Mouse (Mus musculus) brain, embryonic 14.5 days (tissue): ENCODE data around the gene Cct8l1. TPM values are rescaled to one million over a fixed set of nuclear protein-coding genes. Genes with fewer than 3 reads are reported as not detected.
A peak's percentile ranks its signal among the peaks of the same experiment; 100 is the strongest.

Experiments used
- DNase-seq: peaks from one replicate; pipeline ENCODE4 v3.0.0-alpha.2; 2011; ENCODE audit warnings: low read depth
- CTCF ChIP-seq: fragments of 200-500 bp; IDR thresholded peaks from 2 replicates; pipeline ENCODE4 v1.5.1; 2012; ENCODE audit warnings: inconsistent platforms, mild to moderate bottlenecking, moderate library complexity, borderline replicate concordance; ENCODE audit not compliant: insufficient read depth, insufficient read length; ENCODE audit errors: extremely low read depth
- POLR2A ChIP-seq: fragments of 200-500 bp; IDR thresholded peaks from 2 replicates; pipeline ENCODE4 v1.6.1; 2012; ENCODE audit warnings: mild to moderate bottlenecking, inconsistent platforms, borderline replicate concordance; ENCODE audit not compliant: poor library complexity, insufficient read depth, insufficient read length, severe bottlenecking; ENCODE audit errors: extremely low read depth
- polyA plus RNA-seq: library from polyadenylated mRNA; depleted of rRNA; stranded (reverse); fragments of >200 nt; gene quantifications from 2 replicates; pipeline ENCODE4 v1.2.3, GENCODE M21; 2012

Gene Cct8l1
- polyA plus RNA-seq, 1 experiment, result 0.04 TPM

DNA sequence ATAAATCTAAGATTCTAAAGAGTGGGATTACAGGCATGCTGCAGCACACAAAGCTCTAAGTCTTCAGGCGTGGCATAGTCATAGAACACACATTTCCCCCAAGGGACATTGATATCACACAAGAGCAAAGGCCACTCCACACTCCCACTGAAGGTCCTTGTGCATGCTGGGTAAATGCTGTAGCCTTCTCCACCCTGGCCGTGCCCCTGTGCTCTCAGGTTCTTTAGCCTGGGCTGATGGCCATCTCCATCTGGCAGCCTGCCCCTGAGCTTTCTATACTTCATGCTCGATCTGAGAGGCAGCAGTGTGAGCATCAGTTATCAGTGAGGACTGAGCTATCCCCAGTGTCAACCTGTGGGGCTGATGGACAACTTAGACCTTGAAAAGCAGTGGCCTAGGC lies 4.0 kb downstream of the Cct8l1 start:
- no peak for DNase-seq
- TF ChIP-seq CTCF (no peak), POLR2A (no peak)

DNA sequence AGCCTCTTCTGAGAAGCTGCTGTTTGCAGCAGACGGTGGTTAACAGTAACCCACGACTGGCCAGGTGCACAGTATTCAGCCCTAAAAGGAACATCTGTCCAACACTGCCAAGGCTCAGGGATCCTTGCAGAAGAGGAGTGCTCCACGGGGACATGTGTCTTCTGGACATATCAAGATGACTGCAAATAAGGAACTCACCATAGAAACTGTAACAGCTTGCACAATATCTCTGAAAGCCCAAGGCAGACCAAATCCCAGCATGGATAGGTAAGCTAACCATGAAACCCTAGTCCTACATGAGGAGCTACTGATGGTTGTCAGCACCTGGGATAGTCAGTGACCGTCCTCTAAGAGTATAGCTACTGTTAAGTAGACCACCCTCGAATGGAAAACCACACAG lies 5.6 kb downstream of the Cct8l1 start:
- DNase-seq, result no peak
- TF ChIP-seq POLR2A (no peak), CTCF (no peak)

DNA sequence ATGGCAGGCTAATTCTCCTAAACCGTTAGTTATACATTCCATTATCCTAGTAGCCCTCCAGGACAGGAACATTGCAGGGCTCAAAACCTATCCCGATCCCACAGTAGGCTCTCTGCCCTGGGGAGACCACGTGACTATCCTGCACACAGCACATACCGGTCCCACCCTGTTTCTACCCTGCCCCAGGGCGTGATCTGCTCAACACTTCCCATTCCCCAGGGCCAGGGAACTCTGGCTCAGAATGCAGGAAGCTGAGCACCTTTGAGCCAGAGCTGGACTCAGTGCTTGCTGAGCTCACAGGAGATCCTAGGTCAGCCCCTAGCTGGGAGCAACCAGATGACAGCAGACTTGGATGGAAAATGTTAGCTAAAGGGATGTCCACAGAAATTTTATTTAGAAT lies 10.2 kb downstream of the Cct8l1 start:
- TF ChIP-seq POLR2A (no peak), CTCF (no peak)
- no peak for DNase-seq

DNA sequence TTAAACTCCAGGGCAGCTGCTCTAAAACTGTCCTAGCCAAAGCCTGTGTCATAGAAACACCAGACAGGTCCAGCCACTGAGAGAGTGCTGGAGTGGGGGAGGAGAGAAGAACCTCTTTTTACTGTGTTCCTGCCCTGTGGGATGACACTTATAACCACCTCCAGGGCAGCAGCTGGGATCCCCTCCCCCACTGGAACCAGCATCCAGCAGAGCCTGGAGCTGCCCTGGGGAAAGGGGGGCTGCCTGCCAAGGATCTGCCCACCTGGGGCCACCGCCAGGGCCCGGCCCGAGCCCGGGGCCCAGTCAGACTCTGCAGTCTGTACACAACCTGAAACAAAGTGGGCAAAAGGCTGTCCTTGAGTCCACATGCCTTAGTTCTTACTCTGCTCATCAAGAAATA lies 11.1 kb downstream of the Cct8l1 start:
- TF ChIP-seq CTCF, result no peak
- no peak for TF ChIP-seq POLR2A
- DNase-seq, result no peak

DNA sequence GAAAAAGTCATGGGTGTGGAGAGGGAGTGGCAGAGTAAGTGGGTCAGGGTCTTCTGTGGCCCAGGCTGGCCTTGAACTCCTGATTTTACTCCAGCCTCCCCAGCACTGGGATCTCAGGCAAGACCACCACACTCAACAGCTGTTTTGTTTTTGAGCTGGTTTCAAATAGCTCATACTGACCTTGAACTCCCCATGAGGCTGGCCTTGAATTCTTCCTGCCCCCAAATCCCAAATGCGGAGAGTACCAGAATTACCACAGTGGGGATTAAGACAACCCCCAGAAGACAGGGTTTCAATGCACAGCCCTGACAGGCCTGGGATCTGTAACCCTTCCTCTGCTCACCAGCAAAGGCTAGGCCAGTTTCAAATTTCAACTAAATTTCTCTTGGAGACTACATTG lies 12.1 kb downstream of the Cct8l1 start:
- TF ChIP-seq CTCF, result no peak
- TF ChIP-seq POLR2A, result no peak
- no peak for DNase-seq

DNA sequence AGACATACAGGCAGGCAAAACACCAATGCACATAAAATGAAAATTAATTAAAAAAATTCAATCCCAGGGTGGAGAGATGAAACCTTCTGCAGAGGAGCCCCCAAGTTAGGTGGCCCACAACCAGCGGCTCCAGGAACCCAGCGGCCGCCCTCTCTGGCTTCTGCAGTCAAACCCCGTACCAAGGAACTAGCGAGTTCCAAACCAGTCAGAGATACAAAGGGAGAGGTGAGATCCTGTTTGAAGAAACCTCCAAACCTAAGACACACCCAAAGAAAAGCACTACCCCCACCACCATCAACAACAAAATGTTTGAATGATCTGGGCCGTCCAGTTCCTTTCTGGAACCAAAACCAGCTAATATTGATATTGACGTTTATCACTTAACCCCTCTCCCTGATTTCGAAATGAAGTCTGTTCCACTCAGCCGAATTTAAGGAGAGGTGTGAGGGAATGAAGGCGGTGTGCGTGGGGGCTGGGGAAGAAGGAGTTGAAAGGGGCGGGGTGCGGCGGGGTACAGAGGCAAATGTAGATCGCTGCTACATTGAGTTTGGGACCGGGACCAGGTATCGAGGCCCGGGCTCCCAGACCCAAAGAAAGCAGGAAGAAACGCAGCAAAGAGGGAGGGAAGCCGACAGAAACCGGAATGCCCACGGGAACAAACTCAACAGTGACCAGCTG lies 13.1 kb downstream of the Cct8l1 start:
- DNase-seq, result peak; percentile 19

DNA sequence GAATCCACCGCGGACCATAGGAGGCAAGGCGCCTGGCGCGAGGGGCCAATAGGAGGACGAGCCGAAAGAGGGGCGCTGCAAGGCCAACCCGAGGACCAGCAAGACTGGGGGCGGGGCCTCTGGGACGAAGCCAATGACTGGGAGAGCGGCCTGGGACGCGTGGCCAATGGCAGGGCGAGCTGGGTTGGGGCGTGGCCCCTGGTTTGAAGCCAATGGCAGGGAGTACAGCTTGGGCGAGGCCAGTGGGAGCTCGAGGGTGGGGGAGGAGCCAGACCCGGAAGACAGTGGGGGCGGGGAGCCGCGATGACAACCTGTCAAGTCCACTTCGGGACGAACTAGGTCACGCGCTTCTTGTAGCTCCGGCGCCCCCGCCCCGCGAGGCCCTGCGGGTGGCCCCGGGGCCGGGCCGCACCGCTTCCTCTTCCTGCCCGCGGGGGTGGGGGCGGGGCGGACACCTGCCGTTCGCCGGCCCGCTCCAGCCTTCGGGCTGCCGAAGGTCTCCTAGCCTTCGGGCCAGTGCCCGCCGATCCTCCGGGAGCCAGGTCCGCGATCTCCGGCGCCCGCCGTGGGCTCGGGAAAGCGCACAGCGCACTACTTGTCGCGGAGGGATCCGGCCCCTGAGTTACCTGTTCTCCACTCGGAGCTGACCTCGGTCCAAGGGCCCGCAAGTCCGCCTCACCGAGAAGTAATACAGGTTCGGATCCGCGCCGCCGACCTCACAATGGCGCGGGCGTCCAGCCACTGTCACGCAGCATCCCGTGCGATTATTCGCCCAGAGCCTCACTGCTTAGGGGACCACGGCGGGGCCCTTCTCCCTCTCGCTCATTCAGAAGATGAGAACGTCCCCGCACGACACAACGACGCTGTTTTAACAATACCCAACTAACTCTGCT lies 13.9 kb downstream of the Cct8l1 start:
- peak; percentile 100 for DNase-seq
- TF ChIP-seq CTCF, result no peak
- TF ChIP-seq POLR2A, result peak; percentile 45

More for the DNA sequence above, 13.1 kb downstream of the Cct8l1 start:
- TF ChIP-seq POLR2A, result no peak
- no peak for TF ChIP-seq CTCF

DNA sequence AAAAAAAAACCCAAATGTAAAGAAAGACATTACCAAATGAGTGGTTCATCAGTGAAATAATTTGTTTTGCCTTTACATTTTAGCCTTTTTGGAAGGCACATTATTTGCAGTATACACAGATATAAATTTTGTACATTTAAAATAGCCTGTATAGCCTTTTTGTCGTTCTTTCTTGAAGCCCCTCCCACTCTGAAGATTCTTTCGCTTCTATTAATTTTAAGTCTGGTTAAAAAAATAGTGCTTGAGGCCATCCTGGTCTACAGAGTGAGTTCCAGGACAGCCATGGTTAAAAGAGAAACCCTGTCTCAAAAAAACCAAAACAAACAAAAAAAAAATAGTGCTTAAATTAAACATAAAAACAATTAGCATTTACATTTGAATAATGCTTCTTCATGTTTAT lies 14.8 kb downstream of the Cct8l1 start:
- no peak for DNase-seq
- TF ChIP-seq CTCF, result no peak
- TF ChIP-seq POLR2A, result no peak

DNA sequence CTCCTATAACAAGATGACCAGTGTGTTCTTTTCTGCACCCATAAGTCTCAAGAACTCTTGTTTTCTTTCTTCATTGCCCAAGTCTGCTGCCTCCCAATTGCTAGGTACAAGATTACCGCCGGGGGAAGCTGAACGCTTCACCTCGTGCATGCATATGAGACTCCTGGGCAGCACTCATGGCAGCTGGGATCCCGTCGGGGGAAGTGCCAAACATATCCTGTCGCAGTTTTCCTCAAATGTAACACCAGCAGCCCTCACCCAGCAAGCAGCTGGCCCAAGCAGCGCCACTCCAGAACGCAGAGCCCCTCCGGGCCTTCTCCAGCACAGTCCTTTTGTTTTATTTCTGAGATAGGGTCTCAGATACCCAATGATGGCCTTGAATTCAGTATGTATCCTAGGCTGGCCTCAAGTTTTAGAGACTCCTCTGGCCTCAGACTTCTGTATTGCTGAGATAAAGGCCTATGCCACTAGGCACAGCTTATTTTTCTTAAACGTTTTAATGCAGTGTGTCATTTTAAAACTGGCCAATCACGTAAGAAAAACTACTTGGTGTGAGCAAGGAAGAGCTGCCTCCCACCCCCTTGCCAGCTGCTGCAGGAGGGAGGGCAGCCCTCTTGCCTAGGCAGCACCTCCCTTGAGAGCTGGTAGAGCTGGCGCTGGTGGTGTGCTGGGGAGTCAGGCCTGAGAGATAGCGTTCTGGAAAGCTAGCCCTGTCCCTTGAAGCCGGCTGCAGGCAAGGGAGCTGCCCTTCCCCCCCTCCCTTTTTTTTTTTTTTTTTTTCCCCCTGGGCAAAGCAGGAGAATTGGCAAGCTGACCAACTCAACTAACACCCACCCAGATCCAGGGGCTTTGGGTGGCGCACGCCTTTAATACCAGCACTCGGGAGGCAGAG lies 16.6 kb downstream of the Cct8l1 start:
- peak; percentile 39 for DNase-seq
- TF ChIP-seq POLR2A (no peak), CTCF (no peak)

DNA sequence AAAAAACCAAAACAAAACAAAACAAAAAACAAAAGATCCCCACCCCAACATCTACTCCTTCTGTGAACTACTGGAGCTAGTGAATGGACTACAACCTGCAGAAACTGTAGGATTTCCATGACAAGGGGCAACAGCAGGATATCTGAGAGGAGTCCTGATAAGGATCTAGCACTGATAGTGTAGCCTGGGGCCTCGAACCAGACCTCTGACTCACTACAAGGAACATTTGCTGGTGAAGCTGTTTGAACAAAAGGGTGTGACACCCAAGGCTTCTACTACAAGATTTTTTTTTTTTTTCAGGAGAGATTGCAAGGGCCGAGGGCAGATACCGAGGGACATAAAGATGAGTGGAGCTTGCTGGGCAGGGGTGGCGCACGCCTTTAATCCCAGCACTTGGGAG lies 17.4 kb downstream of the Cct8l1 start:
- no peak for TF ChIP-seq POLR2A
- no peak for TF ChIP-seq CTCF
- DNase-seq, result no peak

DNA sequence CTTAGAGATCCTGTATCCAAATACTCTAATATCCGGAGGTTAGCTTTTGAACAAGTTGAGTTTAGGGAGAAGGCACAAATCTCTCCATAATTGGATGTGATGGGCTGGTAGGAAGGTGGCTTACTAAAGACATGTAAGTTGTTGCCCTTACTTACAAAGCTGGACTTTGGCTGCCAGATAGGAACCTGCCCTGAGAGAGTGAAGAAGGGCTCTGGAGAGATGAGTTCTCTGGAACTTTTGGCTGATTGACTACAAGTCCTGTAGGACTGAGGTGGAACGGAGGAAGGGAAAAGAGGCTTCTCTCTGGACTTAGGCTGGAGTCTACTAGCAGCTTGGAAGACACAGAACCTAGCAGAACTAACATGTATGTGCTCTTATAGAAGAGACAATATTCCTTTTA lies 19.7 kb downstream of the Cct8l1 start:
- TF ChIP-seq CTCF (no peak), POLR2A (no peak)
- no peak for DNase-seq
